In the genomic region with DNA sequence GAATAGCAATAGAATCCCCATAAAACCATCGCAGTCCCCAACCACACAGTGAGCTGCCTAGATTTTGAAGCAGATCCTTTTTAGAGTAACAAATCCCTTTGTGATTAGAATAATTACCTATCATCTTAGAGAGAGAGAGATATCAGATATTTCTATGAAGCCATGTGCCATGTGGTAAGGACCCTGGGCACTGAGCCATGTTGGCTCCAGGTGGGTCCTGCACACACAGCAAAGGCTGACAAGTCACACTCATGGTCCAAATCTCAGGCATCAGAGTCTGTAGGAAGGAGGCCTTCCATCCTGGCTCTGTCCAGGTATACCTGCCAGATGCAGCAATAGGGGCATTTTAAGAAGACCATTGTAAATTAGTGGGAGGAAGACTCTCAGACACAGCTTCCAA, we compare ENCODE assay signal across 12 mouse cellular contexts.
"Had no signal": no experiment of that assay in that cellular context is flagged by ENCODE, and none has a peak within 500 bp of the region (broad histone marks: within the 10 kb centered on the region; RNA-seq: fewer than 3 reads in every experiment).

No protein-coding gene starts in this region.

- DNase-seq: retina, postnatal 1 day; right cerebral cortex, adult 18-20 months; right cerebral cortex, postnatal 14 days; right cerebral cortex, postnatal 25 days; right cerebral cortex, postnatal 4 days; spleen, adult 18-20 months; thymus, adult 18-20 months; thymus, adult 2 months; thymus, postnatal 14 days; thymus, postnatal 25 days; thymus, postnatal 36 days; thymus, postnatal 4 days had no signal
